Mouse (Mus musculus): ENCODE results near the gene Ralgps1.

DNA sequence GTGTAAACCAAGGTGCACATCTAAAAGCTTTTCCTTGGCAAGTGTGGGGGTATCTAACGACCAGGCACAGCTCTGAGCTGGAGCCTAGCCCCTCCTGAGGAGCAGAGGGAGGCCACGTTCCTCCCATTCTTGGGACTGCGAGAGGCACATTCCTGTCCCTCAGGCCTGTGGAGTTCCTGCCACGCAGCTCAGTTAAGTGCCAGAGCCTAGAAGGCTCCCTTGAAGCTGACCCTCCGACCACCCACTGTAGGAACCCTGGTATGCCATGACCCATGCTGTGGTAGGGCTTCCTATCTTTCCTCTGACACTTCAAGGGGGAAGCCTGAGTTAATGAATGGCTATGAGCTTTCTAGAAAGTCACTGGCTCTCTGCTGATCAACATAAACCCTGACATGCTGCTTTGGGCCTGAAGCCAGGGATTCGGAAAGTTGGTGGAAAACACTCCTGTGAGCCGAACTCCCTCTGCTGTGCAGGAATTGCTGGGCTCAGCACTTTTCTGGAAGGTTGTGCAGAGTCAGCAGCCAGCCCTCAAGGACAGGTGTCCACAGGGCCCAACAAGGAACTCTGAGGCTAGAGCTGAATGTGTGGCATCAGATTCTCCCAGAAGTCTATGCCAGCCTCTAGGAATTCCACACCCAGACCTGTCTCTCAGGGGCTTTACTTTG, 205.4 kb downstream of the Ralgps1 start:
- TF ChIP-seq CTCF (IDR thresholded peaks at IDR 0.05; ENCODE audit: extremely low read depth, insufficient read length, insufficient replicate concordance, low read depth, low read length), result no peak
- no peak for TF ChIP-seq POLR2A (IDR thresholded peaks at IDR 0.05; ENCODE audit: low read depth, low read length)
